Mouse (Mus musculus): ENCODE data around the gene Mrps35. TPM values are rescaled to one million over a fixed set of nuclear protein-coding genes. Genes with fewer than 3 reads are reported as not detected.

The Mrps35 gene
- polyA plus RNA-seq (2012) = 0.45 and 1.1 TPM in 2 replicates

- no peak for TF ChIP-seq TAL1 (IDR thresholded peaks at IDR 0.05; ENCODE audit: low read length)
- no peak for TF ChIP-seq GATA1 (IDR thresholded peaks at IDR 0.05; ENCODE audit: low read length)
- Histone ChIP-seq H3K4me3 (replicated peaks) (peak within 1 kb of the TSS; percentile 97), H3K36me3 (ENCODE audit: control insufficient read depth) (peaks cover 11% of the 10 kb centered on the region), H3K9me3 (ENCODE audit: control insufficient read depth, low read length) (no peaks in the 10 kb centered on the region), H3K4me1 (ENCODE audit: control insufficient read depth) (peaks cover 25% of the 10 kb centered on the region), H3K27me3 (ENCODE audit: control insufficient read depth) (peaks cover 6% of the 10 kb centered on the region)
Measured at GRCm38 (mm10) chr6:147042291-147043290, at the start of gene Mrps35. Mrps35 (plus strand) TSS chr6:147042764.

GRCm38 (mm10) chr6:146994236-146994635 lies 48.3 kb upstream of the Mrps35 start:
- no peaks in the 10 kb centered on the region for H3K4me1 ChIP-seq (ENCODE audit: control insufficient read depth)
- H3K36me3 ChIP-seq (ENCODE audit: control insufficient read depth) = no peaks in the 10 kb centered on the region; the same call in 1 of the 2 replicates
- H3K4me3 ChIP-seq (replicated peaks) = no peak overlapping the region
- no peaks in the 10 kb centered on the region for H3K27me3 ChIP-seq (ENCODE audit: control insufficient read depth)
- no peak for TF ChIP-seq GATA1 (IDR thresholded peaks at IDR 0.05; ENCODE audit: low read length)
- no peak for TF ChIP-seq TAL1 (IDR thresholded peaks at IDR 0.05; ENCODE audit: low read length)
- no peaks in the 10 kb centered on the region for H3K9me3 ChIP-seq (ENCODE audit: control insufficient read depth, low read length)

- no peaks in the 10 kb centered on the region for H3K4me1 ChIP-seq (ENCODE audit: control insufficient read depth)
- no peaks in the 10 kb centered on the region; the same call in 1 of the 2 replicates for H3K36me3 ChIP-seq (ENCODE audit: control insufficient read depth)
- no peak overlapping the region for H3K4me3 ChIP-seq (replicated peaks)
- H3K27me3 ChIP-seq (ENCODE audit: control insufficient read depth) = no peaks in the 10 kb centered on the region
- TF ChIP-seq TAL1 (IDR thresholded peaks at IDR 0.05; ENCODE audit: low read length) (no peak), GATA1 (IDR thresholded peaks at IDR 0.05; ENCODE audit: low read length) (no peak)
- H3K9me3 ChIP-seq (ENCODE audit: control insufficient read depth, low read length) = no peaks in the 10 kb centered on the region
Measured at GRCm38 (mm10) chr6:146995391-146995790, 47.2 kb upstream of the Mrps35 start.

- Histone ChIP-seq H3K4me1 (ENCODE audit: control insufficient read depth) (no peaks in the 10 kb centered on the region), H3K27me3 (ENCODE audit: control insufficient read depth) (no peaks in the 10 kb centered on the region), H3K4me3 (replicated peaks) (no peak overlapping the region), H3K36me3 (ENCODE audit: control insufficient read depth) (no peaks in the 10 kb centered on the region; the same call in 1 of the 2 replicates), H3K9me3 (ENCODE audit: control insufficient read depth, low read length) (no peaks in the 10 kb centered on the region)
- TF ChIP-seq TAL1 (IDR thresholded peaks at IDR 0.05; ENCODE audit: low read length) (no peak), GATA1 (IDR thresholded peaks at IDR 0.05; ENCODE audit: low read length) (no peak)
Measured at GRCm38 (mm10) chr6:146995878-146996277, 46.7 kb upstream of the Mrps35 start.

- TF ChIP-seq TAL1 (IDR thresholded peaks at IDR 0.05; ENCODE audit: low read length) (no peak), GATA1 (IDR thresholded peaks at IDR 0.05; ENCODE audit: low read length) (no peak)
- H3K4me1 ChIP-seq (ENCODE audit: control insufficient read depth) = no peaks in the 10 kb centered on the region
- H3K4me3 ChIP-seq (replicated peaks) = no peak overlapping the region
- H3K36me3 ChIP-seq (ENCODE audit: control insufficient read depth) = no peaks in the 10 kb centered on the region; the same call in 1 of the 2 replicates
- no peaks in the 10 kb centered on the region for H3K9me3 ChIP-seq (ENCODE audit: control insufficient read depth, low read length)
- no peaks in the 10 kb centered on the region for H3K27me3 ChIP-seq (ENCODE audit: control insufficient read depth)
Measured at GRCm38 (mm10) chr6:146997006-146997405, 45.6 kb upstream of the Mrps35 start.

- Histone ChIP-seq H3K27me3 (ENCODE audit: control insufficient read depth) (no peaks in the 10 kb centered on the region), H3K9me3 (ENCODE audit: control insufficient read depth, low read length) (no peaks in the 10 kb centered on the region), H3K36me3 (ENCODE audit: control insufficient read depth) (no peaks in the 10 kb centered on the region; the same call in 1 of the 2 replicates), H3K4me3 (replicated peaks) (no peak overlapping the region), H3K4me1 (ENCODE audit: control insufficient read depth) (no peaks in the 10 kb centered on the region)
- TF ChIP-seq GATA1 (IDR thresholded peaks at IDR 0.05; ENCODE audit: low read length) = no peak
- no peak for TF ChIP-seq TAL1 (IDR thresholded peaks at IDR 0.05; ENCODE audit: low read length)
Measured at GRCm38 (mm10) chr6:146998710-146999109, 43.9 kb upstream of the Mrps35 start.

- H3K9me3 ChIP-seq (ENCODE audit: control insufficient read depth, low read length) = no peaks in the 10 kb centered on the region
- TF ChIP-seq TAL1 (IDR thresholded peaks at IDR 0.05; ENCODE audit: low read length) = no peak
- TF ChIP-seq GATA1 (IDR thresholded peaks at IDR 0.05; ENCODE audit: low read length) = no peak
- no peak overlapping the region for H3K4me3 ChIP-seq (replicated peaks)
- no peaks in the 10 kb centered on the region; the same call in 1 of the 2 replicates for H3K36me3 ChIP-seq (ENCODE audit: control insufficient read depth)
- H3K4me1 ChIP-seq (ENCODE audit: control insufficient read depth) = no peaks in the 10 kb centered on the region
- no peaks in the 10 kb centered on the region for H3K27me3 ChIP-seq (ENCODE audit: control insufficient read depth)
Measured at GRCm38 (mm10) chr6:146999302-146999701, 43.3 kb upstream of the Mrps35 start.

GRCm38 (mm10) chr6:146999755-147000154 lies 42.8 kb upstream of the Mrps35 start:
- Histone ChIP-seq H3K4me1 (ENCODE audit: control insufficient read depth) (no peaks in the 10 kb centered on the region), H3K9me3 (ENCODE audit: control insufficient read depth, low read length) (no peaks in the 10 kb centered on the region), H3K4me3 (replicated peaks) (no peak overlapping the region), H3K36me3 (ENCODE audit: control insufficient read depth) (no peaks in the 10 kb centered on the region; the same call in 1 of the 2 replicates), H3K27me3 (ENCODE audit: control insufficient read depth) (no peaks in the 10 kb centered on the region)
- no peak for TF ChIP-seq GATA1 (IDR thresholded peaks at IDR 0.05; ENCODE audit: low read length)
- TF ChIP-seq TAL1 (IDR thresholded peaks at IDR 0.05; ENCODE audit: low read length) = no peak

- Histone ChIP-seq H3K27me3 (ENCODE audit: control insufficient read depth) (no peaks in the 10 kb centered on the region), H3K9me3 (ENCODE audit: control insufficient read depth, low read length) (no peaks in the 10 kb centered on the region), H3K4me3 (replicated peaks) (no peak overlapping the region), H3K36me3 (ENCODE audit: control insufficient read depth) (peaks cover 2% of the 10 kb centered on the region; the same call in 1 of the 2 replicates), H3K4me1 (ENCODE audit: control insufficient read depth) (no peaks in the 10 kb centered on the region)
- TF ChIP-seq GATA1 (IDR thresholded peaks at IDR 0.05; ENCODE audit: low read length) = no peak
- TF ChIP-seq TAL1 (IDR thresholded peaks at IDR 0.05; ENCODE audit: low read length) = no peak
Measured at GRCm38 (mm10) chr6:147008148-147008547, 34.4 kb upstream of the Mrps35 start.
